Mouse (Mus musculus) cerebellum, adult 2 months (tissue): ENCODE measurements around the gene Ube2d2b. TPM values are rescaled to one million over a fixed set of nuclear protein-coding genes. Genes with fewer than 3 reads are reported as not detected.

ENCODE experiments used
- DNase-seq, 2 experiments: peaks; one replicate each; pipeline ENCODE4 v3.0.0; 2021
- H3K27ac ChIP-seq: fragments of 200-500 bp; 2 replicates; pipeline ENCODE4 v1.5.1; 2012; ENCODE audit warnings: low read length, control low read depth, inconsistent platforms; ENCODE audit not compliant: insufficient read depth
- H3K27me3 ChIP-seq: fragments of 200-500 bp; 2 replicates; pipeline ENCODE4 v1.6.1; 2012; ENCODE audit warnings: inconsistent platforms, mild to moderate bottlenecking, low read length, moderate library complexity; ENCODE audit not compliant: control insufficient read depth, insufficient read depth
- H3K4me1 ChIP-seq: fragments of 200-500 bp; 2 replicates; pipeline ENCODE4 v1.6.1; 2011; ENCODE audit warnings: low read length; ENCODE audit not compliant: control insufficient read depth, insufficient read depth
- H3K4me3 ChIP-seq: fragments of 200-500 bp; replicated peaks from 2 replicates; pipeline ENCODE3; 2011; ENCODE audit warnings: mild to moderate bottlenecking, low read depth, low read length, control low read depth; ENCODE audit not compliant: insufficient read depth
- CTCF ChIP-seq: fragments of 200-500 bp; IDR thresholded peaks from 2 replicates; pipeline ENCODE4 v1.5.1; 2011; ENCODE audit warnings: low read depth, mild to moderate bottlenecking, control low read depth, low read length, moderate library complexity, borderline replicate concordance; ENCODE audit not compliant: insufficient read depth
- POLR2A ChIP-seq: fragments of 200-500 bp; IDR thresholded peaks from 2 replicates; pipeline ENCODE4 v1.6.1; 2011; ENCODE audit warnings: low read length, control low read depth, borderline replicate concordance; ENCODE audit not compliant: insufficient read depth
- WGBS: fragments of 180-500 bp; shearing (Covaris S2); methylation state at CpG from one replicate; pipeline ENCODE4 v1.1.7; 2018; 5-methylcytosine and 5-hydroxymethylcytosine counted together
- polyA plus RNA-seq: library from polyadenylated mRNA; depleted of rRNA; stranded (reverse); fragments of >200 nt; gene quantifications from 2 replicates; pipeline ENCODE4 v1.2.3, GENCODE M21; 2012

The Ube2d2b gene
- polyA plus RNA-seq, 1 experiment = not detected

- Histone ChIP-seq H3K4me1 (no peaks in the 10 kb centered on the region), H3K27ac (no peak overlapping the region), H3K27me3 (no peaks in the 10 kb centered on the region), H3K4me3 (no peak overlapping the region)
- no peak for DNase-seq
- 50% methylated on average over 2 of the region's 2 CpGs for WGBS
- no peak for TF ChIP-seq POLR2A
- peak; percentile 34; the same call in 1 of the 2 replicates for TF ChIP-seq CTCF
Measured at GRCm38 (mm10) chr5:107858963-107859362, 29.1 kb downstream of the Ube2d2b start.

DNA sequence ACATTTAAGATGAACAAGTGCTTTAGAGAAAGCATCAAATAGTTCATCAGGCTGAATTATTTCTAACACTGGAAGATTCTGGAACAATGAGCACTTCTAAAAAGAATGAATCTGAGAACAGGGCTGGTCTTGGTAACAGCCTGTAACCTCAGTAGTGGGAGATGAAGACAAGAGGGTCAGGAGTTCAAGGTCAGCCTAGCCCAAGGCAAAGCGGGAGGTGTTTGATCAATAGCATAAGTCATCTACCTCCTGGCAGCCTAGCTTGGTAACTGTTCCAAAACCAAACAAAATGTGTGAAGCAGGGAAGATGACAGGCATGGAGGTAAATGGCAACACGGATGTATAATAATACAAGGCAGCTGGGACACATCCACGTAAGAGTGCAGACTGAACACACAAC is 34.1 kb downstream of the Ube2d2b start:
- no peak for TF ChIP-seq CTCF
- TF ChIP-seq POLR2A = no peak
- Histone ChIP-seq H3K27me3 (no peaks in the 10 kb centered on the region), H3K4me3 (no peak overlapping the region), H3K4me1 (peaks cover 4% of the 10 kb centered on the region), H3K27ac (no peak overlapping the region)
- 87% methylated on average over 3 of the region's 3 CpGs for WGBS
- no peak for DNase-seq

DNA sequence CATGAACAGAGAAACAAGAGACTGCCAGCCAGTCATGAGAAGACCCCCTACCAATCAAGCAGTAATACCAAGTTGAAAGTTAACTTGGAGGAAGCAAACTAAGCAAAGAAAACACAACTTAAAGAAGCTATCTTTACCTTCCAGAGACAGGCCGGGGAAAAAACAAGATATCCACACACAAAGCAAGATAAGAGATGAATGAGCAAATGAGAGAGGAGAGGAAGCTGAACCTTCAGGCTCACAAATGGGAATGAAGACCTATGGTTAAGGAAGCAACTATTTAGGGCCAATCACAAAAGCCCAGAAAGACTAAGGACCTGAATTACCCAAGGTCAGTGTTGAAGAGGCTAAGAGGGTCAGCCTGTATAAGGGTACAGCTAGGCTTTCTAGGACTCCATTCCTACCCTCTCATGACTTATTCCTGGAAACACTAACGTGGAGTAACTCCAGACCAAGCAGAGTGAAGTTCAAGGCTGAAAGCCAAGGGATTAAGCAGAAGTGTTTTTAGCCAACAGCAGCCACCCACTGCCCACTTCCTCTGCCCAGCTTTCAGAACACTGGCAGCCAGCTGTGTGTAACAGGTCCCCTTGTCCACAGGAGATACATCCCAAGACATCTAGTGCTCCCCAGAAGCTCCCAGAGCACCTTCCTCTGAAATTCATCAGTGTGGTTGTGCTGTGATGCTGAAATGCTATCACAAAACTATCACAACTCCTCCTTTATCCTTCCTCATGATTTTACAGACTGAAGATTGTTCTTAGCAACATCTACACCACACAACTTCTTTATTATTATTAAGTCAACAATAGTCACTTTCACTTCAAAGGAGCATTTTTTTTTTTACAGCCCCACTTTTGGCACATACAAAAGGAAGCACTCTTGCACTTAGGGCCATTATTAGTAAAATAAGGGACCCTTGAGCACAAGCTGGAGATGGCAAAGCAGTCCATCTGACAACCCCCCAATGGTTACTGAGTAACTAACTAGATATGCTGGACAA is 36.5 kb downstream of the Ube2d2b start:
- WGBS = 58% methylated on average over 2 of the region's 2 CpGs
- Histone ChIP-seq H3K4me3 (no peak overlapping the region), H3K4me1 (peaks cover 4% of the 10 kb centered on the region), H3K27ac (no peak overlapping the region), H3K27me3 (no peaks in the 10 kb centered on the region)
- DNase-seq = no peak
- TF ChIP-seq POLR2A (no peak), CTCF (no peak)

DNA sequence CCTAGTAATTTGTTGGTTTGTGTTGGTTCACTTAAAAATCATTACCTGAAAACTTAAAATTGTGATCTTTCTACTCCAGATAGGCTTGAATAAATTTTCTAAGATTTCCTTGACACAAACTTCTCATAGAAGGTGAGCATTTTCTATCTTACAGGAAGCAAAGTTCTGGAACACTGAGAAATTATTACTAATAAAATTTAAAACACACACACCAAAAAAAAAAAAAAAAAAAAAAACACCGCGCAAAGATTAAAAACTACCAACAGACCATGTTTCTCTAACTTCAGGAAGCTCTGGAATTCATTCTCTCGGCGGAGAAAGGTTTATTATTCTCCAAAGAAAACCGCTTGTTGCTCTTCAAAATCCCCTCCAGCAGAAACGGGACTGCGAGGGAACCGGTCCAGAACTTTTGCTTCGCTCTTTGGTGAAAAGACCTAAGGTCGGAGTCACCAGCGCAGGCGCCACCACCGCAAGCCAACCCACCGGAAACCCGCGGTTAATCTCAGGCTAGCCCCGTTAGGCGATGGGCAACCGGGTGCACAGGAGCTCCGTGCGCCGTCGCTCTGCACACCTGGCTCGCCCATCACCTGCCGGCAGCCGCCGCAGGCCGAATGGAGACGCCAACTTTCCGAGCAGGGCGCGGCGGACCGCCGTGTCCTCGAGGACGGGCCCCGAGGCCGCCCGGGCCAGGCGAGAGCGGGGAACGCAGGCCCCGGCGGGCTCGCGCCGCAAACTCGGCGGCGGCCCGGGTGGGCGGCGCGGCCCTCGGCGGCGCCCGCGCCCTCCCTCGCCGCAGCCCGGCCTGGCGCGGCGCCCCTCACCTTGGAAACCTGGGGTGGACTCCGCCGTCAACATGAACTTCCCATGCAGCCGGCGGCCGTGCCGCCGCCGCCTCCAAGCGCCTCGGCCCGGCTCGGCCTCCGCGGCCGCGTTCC is 38.3 kb downstream of the Ube2d2b start:
- peak overlapping the region; percentile 92 for H3K4me3 ChIP-seq
- peaks cover 4% of the 10 kb centered on the region for H3K4me1 ChIP-seq
- TF ChIP-seq CTCF (no peak), POLR2A (no peak)
- no peaks in the 10 kb centered on the region for H3K27me3 ChIP-seq
- peak; percentile 56 to 68 for DNase-seq
- peak overlapping the region; percentile 76 for H3K27ac ChIP-seq
- under 1% methylated on average over 81 of the region's 82 CpGs for WGBS

DNA sequence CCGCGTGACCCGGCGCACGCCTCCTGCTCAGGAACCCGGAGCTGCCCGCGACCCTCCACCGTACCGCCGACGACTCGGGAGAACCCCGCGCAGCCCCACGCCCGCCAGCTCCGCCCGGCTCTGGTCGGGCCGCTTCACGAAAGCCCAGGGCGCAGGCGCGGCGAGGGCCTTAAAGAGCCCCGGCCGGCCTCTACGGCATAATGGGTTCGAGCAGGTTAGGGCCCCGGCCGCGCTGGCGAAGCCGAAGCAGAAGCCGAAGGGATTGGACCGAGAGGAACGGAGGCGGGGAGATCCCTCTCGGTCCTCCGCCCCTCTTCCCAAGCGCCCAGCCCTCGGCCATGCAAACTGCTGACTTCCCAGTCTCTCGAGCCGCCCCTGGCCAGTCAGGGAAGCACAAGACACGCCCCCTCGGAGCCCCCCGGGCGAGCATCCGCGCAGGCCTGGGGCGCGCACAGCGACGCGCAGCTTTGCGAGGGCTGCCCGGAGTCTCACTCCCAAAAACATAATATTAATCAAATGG is 39.1 kb downstream of the Ube2d2b start:
- WGBS = under 1% methylated on average over 58 of the region's 58 CpGs
- H3K27me3 ChIP-seq = no peaks in the 10 kb centered on the region
- H3K4me3 ChIP-seq = peak overlapping the region; percentile 92
- peak; percentile 93 to 94 for DNase-seq
- peaks cover 4% of the 10 kb centered on the region for H3K4me1 ChIP-seq
- H3K27ac ChIP-seq = peak overlapping the region; percentile 76; the same call in 1 of the 2 replicates
- TF ChIP-seq CTCF = no peak
- peak; percentile 45; the same call in 1 of the 2 replicates for TF ChIP-seq POLR2A

DNA sequence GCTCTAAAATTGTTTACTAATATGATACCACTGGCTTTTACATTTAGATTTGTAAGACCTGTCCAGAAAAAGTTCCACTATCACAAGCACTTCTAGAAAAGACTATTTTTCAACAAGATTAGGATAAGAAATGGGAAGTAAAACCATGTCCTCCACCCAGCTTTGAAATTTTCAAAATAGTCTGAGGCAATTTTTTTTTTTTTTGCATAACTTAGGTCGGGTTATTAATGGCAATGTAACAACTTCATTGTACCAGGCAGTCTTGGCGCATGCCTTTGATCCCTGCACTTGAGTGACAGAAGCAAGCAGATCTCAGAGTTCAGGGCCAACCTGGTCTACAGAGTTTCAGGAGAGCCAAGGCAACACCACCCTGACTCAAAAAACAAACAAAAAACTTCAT is 39.8 kb downstream of the Ube2d2b start:
- Histone ChIP-seq H3K4me3 (no peak overlapping the region), H3K27ac (no peak overlapping the region), H3K27me3 (no peaks in the 10 kb centered on the region), H3K4me1 (peaks cover 4% of the 10 kb centered on the region)
- DNase-seq = no peak
- 44% methylated on average over 2 of the region's 2 CpGs for WGBS
- TF ChIP-seq POLR2A = no peak
- no peak for TF ChIP-seq CTCF

GRCm38 (mm10) chr5:107873330-107873729 is 43.4 kb downstream of the Ube2d2b start:
- 83% methylated on average over 6 of the region's 6 CpGs for WGBS
- no peak for DNase-seq
- no peaks in the 10 kb centered on the region for H3K27me3 ChIP-seq
- H3K27ac ChIP-seq = no peak overlapping the region
- no peaks in the 10 kb centered on the region for H3K4me1 ChIP-seq
- H3K4me3 ChIP-seq = no peak overlapping the region
- TF ChIP-seq POLR2A = no peak
- no peak for TF ChIP-seq CTCF
